ENCODE assay signal across 1 mouse cellular context in the genomic region with DNA sequence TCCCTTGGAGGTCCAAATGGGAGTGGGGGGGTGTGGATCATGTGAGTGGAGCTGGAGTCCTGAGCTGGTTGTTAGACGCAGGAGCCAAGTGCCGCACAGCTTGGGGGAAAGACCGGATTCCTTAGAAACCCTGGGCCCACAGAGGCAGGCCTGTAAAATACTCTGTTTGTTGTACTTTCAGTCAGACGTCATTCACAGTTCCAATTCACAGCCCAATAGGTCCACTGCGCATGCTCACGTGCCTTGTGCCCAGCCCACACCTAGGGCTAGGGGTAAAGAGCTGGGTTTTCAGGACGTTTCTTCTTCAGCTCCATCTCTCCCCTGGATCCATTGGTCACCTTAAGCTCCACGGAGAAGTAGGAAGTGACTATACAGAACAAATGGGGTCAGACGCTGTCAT.
A peak's percentile ranks its signal among the peaks of the same experiment; 100 is the strongest.
TF ChIP-seq lines count a peak whose summit lies in the region.

No protein-coding gene starts in this region.

TF ChIP-seq in CH12.LX, 34 proteins besides CTCF, POLR2A, EP300 and RAD21:
- TF ChIP-seq BHLHE40 (IDR thresholded peaks at IDR 0.05; ENCODE audit: low read depth, low read length) = 0 out of 2 replicates have a peak, but pooled peaks have one; percentile 11
- peak; percentile 47; the same call in 1 of the 2 replicates for TF ChIP-seq NRF1 (IDR thresholded peaks at IDR 0.05; ENCODE audit: low read depth, low read length)
- no peak for TF ChIP-seq IRF4 (IDR thresholded peaks at IDR 0.05; ENCODE audit: low read depth, low read length)
